ENCODE assay signal across 8 mouse cellular contexts in the genomic region with DNA sequence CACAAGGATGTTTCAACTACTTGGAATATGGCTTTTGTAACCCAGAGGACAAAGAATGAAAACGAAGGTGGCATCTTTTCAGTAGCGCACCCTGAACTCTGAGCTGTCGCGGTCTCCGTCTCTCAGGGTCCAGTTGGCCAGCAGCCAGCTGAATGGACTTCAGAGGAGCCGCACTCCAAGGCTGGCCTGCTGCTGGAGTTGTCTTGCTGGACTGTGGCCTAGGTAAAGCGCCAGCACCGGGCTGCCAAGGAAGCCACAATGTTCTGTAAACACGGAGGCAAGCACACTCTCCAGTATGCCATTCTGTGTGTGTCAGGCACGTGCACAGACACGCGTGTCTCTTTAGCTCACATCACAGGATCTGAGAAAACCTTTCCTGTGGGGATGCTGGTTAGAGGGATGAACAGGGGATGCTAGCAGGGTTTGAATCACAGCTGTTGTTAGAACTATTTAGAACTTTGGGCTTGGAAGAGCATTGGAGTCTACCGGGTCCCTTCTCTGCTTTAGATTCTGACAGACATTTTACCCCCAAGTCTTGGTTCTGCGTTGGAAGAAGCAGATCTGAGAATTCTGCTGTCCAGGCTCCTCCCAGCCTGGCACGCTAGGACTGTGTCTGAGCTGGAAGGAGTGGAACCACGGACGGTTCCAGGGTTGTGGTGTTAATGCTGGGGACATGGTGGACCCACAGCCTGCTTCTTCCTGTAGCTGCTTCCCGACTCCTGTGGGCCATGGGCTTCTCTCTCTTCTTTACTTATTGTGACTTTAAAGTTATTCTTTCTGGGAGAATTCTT. TPM values are rescaled to one million over a fixed set of nuclear protein-coding genes. Genes with fewer than 3 reads are reported as not detected.
DNase-seq lines count a peak whose midpoint lies in the region; ATAC-seq and TF ChIP-seq lines count a peak whose summit lies in the region.

No protein-coding gene starts in this region.

- H3K36me3 ChIP-seq in intestine, postnatal 0 days (ENCODE audit: control insufficient read depth, insufficient read depth) = no peaks in the 10 kb centered on the region; the same call in 1 of the 2 replicates

- H3K9me3 ChIP-seq in intestine, postnatal 0 days (ENCODE audit: control insufficient read depth) = no peaks in the 10 kb centered on the region

- peak; percentile 28 to 77 for DNase-seq in left cerebral cortex, postnatal 10 days (ENCODE audit: extremely low spot score in 1 of 2, low spot score in 2 of 2)
- DNase-seq in left cerebral cortex, adult 9 months (ENCODE audit: low spot score in 2 of 2) = no peak
- peak; percentile 89 to 92 for DNase-seq in adrenal gland, postnatal 36 days
- DNase-seq in kidney, adult 8-10 months = peak; percentile 69 to 77
- DNase-seq in lung, postnatal 25 days (ENCODE audit: low spot score) = peak; percentile 86
- no peak for DNase-seq in adipocyte (ENCODE audit: low spot score)
- DNase-seq in thymus, postnatal 14 days = no peak

- TF ChIP-seq CTCF in intestine, postnatal 0 days (IDR thresholded peaks at IDR 0.05; ENCODE audit: low read depth) = no peak

- H3K4me2 ChIP-seq in intestine, postnatal 0 days (replicated peaks; ENCODE audit: low read depth) = no peak overlapping the region

- no peak overlapping the region for H3K4me3 ChIP-seq in intestine, postnatal 0 days (ENCODE audit: low read depth, low read length)

- no peaks in the 10 kb centered on the region for H3K27me3 ChIP-seq in intestine, postnatal 0 days (replicated peaks; ENCODE audit: control insufficient read depth, insufficient read depth, low read length)

- 69% methylated on average over 18 of the region's 18 CpGs for WGBS in intestine, postnatal 0 days

- intact Hi-C loops in left cerebral cortex, postnatal 10 days (cut with DNase I) = no loop called here

- no peak overlapping the region for H3K9ac ChIP-seq in intestine, postnatal 0 days (ENCODE audit: low read depth, low read length)

- no peaks in the 10 kb centered on the region for H3K4me1 ChIP-seq in intestine, postnatal 0 days (replicated peaks; ENCODE audit: control insufficient read depth, insufficient read depth, low read length)

- H3K27ac ChIP-seq in intestine, postnatal 0 days (ENCODE audit: low read depth, low read length) = no peak overlapping the region

- ATAC-seq in intestine, postnatal 0 days = no peak

RNA-seq across cellular contexts. Expression of a gene that starts 16.1 kb away (rescaled TPM):
- 1 to 10 TPM; 6.9 to 8.2 TPM for total RNA-seq in left cerebral cortex, postnatal 10 days (2021)
- total RNA-seq in adrenal gland, postnatal 36 days (2021) = 10 to 100 TPM; 56.9 to 81.3 TPM
- 5.9 and 6.2 TPM in 2 replicates for polyA plus RNA-seq in intestine, postnatal 0 days (2015; fragmentation: Nextera tagmentation; extraction: Ambion mirVana)

Comparison
In these comparisons a context has a peak if more than half of its experiments do, and no peak if none do; other contexts are left out.
1. DNase-seq: peak in left cerebral cortex, postnatal 10 days (2 of 2), adrenal gland, postnatal 36 days (2 of 2), kidney, adult 8-10 months (2 of 2) and lung, postnatal 25 days (single experiment); none in left cerebral cortex, adult 9 months (0 of 2), adipocyte (single experiment) and thymus, postnatal 14 days (single experiment).
2. RNA of a gene that starts 16.1 kb away (total RNA-seq): 56.9 to 81.3 TPM in adrenal gland, postnatal 36 days; 6.9 to 8.2 TPM in left cerebral cortex, postnatal 10 days; every median in the first group is over 4 times any median in the second.